Mouse (Mus musculus) erythroblast, embryonic 14.5 days (primary cell): ENCODE data around the gene Six4.

Experiments used
- GATA1 ChIP-seq: IDR thresholded peaks from 2 replicates; pipeline ENCODE4 v1.6.1; 2012; ENCODE audit warnings: low read length, inconsistent platforms, mixed read lengths
- TAL1 ChIP-seq: IDR thresholded peaks from 3 replicates; pipeline ENCODE4 v1.6.1; 2012; ENCODE audit warnings: low read length, inconsistent platforms, mixed read lengths

DNA sequence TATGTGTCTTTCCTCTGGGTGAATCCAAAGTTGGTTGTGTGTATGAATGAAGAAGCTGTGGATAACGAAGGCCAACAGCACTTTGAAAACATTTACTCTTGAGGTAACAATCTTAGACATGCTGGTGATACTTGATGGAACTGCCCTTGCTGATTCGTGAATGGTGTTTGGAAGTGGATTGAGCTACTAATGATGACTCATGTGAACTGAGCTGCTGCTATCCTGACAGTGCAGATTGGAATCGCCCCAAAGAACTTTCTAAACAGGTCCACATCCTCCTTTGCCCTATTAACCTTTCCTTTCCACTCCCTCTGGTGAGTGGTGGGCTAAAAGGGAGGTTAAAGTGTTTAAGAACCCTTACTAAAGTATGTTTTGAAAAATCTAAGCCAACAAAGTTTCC, 27.5 kb upstream of the Six4 start:
- TF ChIP-seq TAL1 (no peak), GATA1 (no peak)
